Mouse (Mus musculus): ENCODE results near the gene Robo2.
A peak's percentile ranks its signal among the peaks of the same experiment; 100 is the strongest.
"Not testable (repeated sequence)": the region's sequence is repeated elsewhere in the genome, so short reads cannot be mapped to it uniquely, and the experiment has no call there.

Robo2 gene

DNA sequence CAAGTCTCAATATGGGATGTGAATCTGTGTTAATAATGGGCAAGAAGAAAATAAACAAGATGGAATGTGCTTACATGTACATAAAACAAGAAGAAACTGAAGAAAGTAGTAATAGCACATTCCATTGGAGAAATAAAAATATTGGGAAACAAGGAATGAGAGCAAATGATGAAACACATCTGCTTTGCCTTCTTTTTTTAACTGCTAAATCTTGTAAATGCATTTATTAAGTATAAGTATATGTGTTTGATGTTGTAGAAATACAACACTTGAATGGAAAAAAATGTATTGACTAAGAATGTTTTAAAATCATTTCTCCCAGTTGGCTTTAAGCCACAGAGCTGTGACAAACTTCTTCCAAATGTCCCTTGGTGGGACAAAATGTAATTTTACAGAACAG is 350.1 kb downstream of the Robo2 start:
- no peak for DNase-seq

DNA sequence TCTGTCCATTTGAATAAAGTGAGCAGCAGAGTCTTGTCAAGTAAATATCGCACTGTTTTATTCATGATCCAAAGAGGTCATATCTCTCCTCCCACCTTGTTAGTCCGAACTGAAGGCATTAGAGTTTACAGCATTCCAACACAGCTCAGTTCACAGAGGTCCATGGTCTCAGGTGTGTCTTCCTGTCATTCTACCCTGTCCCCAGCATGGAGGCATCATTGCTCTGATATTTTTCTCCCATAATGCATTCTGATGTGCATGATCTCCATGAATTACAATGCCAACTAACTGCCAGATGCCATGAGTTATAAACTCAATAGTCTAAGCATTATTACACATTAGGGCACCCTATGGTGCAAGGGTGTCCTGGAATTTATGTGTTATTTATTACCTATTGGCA is 354.7 kb downstream of the Robo2 start:
- DNase-seq: no peak

DNA sequence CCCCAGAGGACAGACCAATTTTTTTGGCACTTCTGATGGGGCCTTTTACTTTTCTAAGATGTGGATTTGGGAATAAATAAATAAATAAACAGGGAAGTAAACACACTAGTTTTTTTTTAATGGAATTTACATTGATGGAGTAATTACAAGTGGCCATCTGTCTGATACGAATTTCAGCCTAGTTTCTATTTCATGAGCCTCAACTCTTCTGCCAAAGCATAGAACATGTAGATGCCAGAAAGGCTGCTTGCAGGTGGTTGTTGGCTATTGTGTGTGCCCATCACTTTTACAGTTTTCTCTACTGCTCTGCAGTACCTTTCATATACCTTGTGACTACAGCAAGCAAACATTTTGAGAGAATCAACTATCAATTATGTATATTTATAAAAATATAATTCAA is 355.4 kb downstream of the Robo2 start:
- DNase-seq: no peak

DNA sequence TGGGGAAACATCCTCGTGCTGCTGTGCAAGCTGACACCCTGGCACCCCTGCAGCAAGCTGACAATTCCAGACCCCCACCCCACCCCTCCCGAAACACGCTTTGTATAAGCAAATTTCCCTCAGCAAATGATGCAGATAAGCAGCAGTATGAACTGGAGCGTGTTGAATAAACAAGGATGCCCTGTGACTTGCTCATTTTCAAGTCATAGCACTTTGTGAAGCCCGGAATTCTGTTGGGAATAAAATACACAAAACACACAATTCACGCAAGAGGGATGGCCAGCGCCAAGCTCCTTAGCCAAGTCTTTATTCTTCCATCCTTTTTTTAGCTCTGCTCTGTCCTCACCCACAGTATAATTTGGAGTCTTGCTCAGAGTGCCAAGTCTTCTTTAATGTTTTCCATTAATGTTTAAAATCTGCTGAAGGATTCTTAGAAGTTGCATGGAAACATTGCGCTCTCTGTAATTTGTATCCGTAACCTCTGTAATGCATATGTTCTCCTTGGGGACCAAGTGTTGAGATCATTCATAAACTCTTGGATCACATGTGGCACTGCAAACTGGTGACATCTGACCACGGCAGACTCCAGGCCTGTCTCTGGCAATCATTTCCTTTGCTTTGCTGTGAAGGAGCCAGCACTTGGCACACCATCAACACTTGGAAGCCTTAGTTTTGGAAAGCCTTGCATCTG is 356.4 kb downstream of the Robo2 start:
- no peak for DNase-seq

DNA sequence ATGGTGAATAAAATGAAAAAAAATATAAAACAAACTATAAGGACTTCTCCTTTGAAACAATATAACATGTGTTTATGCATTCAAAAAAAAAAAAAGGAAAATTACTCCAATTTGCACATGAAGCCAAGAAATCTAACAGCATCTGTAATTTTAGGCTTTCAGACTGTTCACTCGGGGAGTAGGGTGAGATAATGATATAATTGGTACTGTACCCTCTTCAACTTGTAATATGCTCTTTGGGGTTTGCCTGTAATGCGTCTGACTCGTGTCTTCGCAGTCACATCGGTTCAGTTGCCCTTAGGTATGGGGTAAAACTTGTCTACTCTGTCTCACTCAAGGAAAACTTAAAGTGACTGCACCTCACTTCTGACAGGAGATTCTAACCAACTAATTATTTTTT is 362.2 kb downstream of the Robo2 start:
- DNase-seq: no peak

DNA sequence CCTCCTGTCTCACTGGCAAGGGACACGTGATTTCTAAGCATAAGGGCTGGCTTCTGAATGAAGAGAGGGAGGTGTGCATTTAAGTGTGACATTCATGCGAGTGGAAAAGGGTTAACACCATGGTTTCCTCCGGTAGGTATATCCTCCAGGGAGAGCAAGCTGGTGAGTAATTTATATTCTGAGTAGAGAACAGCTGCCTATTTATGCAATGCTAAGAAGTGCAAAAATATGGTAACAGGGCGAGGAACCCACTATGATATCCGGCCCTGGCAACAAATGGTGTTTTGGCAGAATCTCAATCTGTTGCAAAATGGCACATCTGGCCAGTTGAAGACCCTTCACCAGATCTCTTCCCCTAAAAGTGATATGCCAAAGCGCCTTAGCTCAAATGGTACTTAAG is 362.6 kb downstream of the Robo2 start:
- no peak for DNase-seq

DNA sequence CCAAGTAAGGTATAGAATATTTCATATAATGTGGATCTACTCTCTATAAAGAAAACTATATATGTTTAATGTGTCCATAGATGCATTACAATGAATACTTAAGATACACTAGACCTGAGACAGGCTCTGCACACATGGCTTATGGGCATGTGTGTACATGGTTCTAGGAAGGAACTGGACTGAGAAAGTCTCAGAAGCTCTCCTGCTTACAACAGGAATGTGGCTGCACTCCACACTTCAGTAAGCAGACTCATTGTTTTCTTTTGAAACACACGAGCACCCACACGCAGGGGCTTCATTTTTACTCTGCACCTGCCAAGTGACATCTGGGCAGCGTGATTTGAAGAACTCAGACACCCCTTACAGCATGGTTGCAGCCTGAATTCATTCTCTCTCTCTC is 364.4 kb downstream of the Robo2 start:
- DNase-seq: no peak

DNA sequence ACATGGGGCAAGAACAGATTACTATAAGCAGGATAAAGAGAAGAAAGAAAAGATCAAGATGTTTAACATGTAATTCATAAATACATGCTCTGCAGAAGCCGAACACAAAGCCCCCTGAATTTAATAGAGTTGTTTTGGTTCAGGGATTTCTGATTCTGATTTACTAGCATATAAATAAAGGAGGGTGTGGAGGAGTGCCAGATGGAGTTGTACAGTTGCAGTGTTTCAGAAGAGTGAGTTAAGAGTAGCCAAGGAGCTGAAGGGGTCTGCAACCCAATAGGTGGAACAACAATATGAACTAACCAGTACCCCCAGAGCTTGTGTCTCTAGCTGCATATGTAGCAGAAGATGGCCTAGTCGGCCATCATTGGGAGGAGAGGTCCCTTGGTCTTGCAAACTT is 370.8 kb downstream of the Robo2 start:
- DNase-seq: not testable (repeated sequence)

DNA sequence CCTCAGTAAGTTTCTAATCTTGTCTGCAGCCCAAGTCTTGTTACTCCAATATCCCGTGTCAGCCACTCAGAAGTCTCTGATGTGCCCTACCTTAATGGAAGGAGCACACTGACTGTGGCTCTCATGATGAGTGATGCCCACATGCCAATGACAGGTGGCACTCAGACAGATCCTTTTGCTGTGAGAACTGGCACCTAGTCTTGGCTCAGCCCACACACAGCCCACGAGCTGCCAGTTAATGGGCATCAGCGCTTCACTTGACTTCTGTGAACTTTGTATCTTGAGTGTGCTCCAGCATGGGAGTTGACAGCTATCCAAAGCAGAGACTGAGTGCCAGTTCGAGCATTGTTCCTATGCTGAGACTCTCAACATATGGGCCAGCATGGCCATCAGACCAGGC is 383.8 kb downstream of the Robo2 start:
- peak; percentile 83 for DNase-seq

DNA sequence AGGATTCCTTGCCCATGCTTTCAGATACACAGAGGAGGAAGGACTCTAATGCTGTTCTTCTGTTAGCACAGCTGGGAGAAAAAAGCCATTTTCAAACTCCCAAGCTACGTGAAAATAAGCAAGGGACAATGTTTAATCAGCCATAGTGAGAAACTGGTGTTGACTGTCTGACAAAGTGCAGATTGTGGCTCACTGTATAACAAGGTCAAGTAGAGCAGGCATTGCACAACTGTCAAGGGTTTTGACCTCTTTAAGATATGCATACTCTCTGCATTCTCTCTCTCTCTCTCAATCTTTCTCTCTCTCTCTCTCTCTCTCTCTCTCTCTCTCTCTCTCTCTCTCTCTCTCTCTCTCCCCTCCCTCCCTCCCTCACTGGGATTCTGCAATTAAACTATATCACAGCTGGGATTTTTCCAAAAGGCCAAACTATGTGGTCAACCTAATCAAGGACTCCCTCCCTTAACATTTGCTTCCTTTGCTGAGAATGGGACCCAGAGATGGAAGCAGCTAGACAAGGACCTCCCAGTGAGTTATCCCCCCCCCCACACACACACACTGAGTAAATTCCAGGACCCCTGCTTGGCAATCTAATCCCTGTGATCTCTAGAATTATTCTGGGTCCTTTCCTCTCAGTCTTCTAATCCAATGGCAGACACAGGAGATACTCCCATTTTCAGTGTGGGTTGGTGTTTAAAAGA is 389.2 kb downstream of the Robo2 start:
- DNase-seq: no peak

DNA sequence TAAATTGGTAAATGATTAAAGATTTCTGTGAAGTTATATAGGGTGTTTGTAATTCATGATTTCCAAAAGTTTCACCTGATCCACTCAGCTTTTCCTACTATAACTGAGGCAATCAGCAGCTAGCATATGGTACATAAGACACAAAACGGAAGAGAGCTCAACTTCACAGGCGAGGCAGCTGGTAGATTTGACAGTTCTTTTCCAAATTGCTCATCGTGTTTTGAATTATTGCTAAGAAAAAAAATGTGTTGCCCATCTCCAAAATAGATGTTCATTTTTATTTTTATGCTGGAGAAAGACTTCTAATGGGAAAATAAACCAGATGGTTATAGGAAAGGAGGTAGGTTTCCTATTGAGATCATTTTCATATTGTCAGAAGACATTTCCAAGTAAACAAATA is 405.9 kb downstream of the Robo2 start:
- no peak for DNase-seq

DNA sequence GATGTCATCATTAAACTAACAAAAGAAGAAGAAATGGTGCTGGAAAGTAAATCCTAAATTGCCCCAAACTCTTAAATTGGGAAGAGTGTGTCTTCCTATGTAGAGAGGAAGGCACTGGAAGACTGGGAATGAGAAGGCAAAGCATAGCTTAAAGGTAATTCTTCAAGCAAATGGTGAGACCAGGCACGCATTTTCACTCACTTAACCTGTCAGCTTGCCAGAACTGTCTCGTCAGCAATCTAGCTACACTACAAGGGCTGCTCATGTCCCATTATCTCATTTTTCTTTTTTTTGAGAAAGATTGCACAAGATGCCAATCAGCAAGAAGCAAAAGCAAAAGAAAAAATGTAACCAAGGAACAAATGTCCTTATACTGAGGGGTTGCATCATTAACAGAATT is 410.3 kb downstream of the Robo2 start:
- no peak for DNase-seq

DNA sequence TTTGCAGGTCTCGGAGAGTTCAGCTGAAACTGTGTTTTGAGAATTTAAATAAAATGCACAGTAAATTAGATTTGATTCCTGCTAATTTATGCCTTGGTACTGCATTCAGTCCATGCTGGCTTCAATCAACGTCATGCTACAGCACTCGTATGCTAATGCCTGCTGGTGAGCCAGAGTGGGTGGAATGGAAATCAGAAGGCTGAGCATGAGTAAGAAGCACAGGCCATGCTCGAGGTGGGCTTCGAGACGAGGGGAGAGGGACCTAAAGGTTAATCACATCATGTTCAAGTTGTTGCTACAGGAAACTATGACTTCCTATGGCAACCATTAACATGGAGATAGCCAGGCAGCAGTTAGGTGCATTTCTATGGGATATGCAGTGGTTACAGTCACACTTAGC is 420.4 kb downstream of the Robo2 start:
- DNase-seq: no peak

DNA sequence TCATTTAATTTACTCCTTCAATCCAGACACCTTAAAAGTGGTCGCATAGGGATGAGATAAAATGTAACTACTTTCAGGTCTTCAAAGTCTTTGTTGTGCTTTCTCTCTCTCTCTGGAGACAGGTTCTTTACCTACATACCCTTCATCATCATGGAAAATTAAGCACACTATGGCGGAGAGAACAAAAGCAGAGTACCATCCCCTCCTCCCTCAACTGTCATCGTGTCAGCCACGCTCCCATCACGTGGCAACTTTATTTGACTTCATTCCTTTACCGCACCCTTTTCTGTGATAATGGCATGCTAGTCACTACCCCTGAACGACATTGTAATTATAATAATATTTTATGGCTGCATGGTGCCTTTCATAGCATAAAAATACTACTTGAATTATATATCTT is 442.1 kb downstream of the Robo2 start:
- no peak for DNase-seq

DNA sequence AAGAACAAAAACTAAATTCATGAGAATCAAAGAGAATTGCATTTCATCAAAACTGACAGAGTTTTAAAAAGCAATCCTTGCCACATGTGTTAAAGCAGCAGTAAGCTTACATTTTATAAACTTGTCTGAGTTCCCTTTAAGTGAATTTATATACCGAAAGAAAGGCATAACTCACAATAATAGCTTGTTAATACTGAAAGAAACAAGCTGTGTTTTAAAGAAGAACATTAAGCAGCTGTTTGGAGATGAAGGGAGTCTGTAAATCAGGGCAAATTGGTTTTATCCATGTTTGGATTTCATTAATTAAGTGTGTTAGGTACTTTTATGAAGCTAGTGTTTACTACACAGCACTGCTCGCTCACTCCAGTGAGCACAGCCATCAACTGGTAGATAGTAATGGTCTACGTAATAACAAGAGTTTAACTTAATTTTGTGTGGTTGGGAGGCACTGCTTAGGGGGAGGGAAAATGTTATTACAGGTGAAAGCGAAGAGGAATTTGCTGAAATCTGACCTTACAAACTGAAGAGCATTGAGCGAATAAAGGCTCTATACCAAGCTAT is 447.2 kb downstream of the Robo2 start:
- peak; percentile 21 for DNase-seq

DNA sequence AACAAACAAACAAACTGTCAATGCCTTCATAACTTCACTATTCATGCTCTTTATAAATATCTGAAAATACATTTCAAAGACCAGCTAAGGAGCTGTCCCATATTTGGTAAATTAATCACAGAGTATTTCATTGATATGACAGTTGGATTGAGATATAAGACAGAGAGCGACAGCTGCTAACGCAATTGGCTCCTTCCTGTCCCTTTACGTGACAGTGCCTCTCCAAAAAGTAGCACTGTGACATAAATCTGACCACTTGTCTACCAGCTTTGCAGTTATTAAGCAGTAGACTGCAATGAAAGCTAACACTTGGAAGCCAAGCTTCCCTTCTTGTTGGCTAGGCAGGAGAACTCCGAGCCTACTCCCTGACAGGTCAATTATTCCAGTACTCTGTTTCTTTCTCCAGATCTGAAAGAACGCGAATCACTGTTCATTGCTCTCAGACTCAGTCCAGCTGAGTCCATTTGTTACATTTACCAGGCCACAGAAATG is 452.1 kb downstream of the Robo2 start:
- no peak for DNase-seq

DNA sequence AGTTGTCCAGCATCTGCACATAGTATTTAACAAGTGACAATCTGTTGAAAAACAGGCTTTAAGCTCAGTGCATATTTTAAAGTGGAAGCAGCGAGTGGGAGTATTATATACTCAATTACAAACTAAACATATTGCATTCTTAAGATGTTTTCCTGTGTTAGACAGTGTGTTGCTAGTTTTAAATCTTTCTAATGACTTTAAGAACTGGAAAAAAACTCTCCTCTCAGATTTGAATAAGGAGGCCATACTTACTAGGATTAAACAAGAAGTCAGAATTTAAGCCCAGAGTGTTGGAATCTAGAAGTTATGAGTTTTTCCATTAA is 453.1 kb downstream of the Robo2 start:
- no peak for DNase-seq

DNA sequence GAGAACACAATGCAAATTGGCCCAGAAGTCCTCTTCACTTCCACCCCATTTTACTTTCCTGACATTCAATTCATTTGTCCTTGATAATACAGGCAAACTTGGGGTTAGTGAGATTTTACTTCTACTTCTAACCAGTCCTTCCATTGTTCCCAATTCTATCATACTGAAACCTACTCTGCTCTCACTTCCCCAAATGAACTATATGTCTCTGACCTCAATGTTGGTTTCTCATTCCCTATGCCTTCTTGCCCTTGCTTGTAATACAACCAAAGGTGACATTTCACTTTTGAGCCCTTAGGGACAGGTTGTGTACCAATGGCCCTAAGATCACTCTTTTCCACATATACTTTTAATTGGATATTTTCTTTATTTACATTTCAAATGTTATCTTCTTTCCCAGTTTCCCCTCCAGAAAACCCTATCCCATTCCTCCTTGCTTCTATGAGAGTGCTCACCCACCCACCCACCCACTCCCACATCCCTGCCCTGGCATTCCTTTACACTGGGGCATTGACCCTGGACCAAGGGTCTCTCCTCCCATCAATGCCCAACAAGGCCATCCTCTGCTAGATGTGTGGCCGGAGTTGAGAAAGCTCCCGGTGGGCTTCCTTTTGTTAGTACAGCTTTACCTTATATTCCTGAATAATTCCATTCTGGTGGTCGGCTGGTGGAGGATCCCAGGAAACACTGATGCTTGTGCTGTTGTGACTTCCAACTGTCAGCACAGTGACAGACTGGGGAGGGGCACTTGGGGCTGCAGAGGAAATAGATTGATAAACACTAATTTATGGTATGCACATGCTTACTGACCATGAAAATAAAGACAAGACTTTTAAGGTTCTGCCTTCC is 453.7 kb downstream of the Robo2 start:
- no peak for DNase-seq

DNA sequence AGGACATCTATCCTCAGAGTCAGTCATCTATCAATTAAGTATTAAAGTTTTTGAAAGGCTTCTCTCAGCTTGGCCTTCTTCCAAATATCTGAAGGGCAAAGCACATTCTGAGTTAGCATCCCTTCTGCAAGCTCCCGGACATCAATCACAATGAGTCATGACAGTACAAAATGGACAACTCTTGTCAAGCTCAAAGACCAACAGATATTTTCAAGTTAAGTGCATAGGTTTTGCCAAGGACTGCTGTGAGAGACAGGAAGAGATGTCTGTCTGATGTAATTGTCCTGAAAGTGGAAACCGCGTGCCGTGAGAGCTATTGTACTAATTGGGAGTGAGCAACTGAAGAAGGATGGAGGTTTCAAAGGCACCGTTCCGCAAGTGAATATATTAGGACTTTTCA is 465.5 kb downstream of the Robo2 start:
- DNase-seq: no peak

DNA sequence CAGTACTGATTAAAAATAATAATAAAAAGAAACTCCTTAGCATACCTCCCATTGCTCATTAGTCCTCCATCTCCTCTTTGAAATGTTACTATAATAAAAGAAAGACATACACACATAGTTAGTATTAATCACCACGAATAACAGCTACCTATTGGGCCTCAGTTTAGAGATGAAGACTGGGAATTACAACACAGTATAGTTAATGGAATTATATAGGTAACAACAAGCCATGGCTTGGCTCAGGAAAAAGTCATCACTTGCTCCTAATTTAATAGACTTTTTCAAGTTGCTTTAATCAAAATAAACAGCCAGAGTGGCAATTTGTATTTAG is 471.4 kb downstream of the Robo2 start:
- DNase-seq: no peak

DNA sequence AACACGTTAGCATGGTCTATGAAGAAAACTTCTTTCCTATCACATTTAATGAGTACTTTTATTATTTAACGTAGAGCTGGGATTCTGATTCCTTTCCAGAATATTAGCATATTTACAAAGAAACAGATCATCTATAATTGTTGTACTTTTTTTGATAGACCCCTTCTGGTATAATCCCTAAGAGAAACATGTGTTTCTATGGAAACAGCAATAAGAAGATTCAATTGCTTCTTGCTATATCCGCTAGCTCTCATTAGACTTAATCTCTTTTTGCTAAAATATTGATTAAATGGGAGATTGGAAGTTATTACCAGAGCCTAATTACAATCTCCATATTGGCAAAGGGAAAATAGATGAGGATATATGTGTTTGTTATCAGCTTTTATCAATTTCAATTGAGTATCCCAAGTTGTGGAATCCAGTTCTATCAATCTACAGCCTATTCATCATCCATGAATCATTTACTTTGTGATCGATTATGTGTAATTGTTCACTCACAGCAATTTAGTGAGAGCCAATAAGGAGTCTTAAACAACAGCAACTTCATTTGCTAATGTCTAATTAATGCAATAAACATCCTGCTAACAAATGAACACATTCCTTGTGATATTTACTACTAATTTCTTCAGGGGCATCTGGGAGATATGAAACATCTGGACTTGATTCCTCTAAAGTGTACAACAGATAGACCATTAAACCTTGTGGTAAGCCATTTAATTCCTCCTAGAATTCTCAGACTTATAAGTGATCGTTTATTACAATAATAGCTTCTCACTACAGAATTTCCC is 472.0 kb downstream of the Robo2 start:
- DNase-seq: no peak

DNA sequence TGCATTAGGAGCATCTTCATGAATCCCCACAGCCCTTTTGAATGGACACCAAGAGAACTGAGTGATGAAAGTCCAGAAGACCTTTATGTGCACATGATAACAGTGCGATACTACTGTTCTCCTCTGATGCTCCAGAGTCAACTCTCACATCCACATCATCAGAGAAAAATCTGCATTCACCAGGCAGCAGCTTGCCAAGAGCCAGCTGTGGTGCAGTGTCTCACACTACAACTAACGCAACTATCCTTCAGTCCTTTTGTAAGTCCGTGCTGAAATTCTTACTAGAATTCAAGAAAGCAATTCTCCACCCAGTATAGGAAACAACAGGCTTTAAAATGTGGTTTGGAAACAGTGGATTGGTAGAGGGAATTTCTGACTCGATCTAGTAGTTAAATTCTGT is 481.3 kb downstream of the Robo2 start:
- DNase-seq: no peak

DNA sequence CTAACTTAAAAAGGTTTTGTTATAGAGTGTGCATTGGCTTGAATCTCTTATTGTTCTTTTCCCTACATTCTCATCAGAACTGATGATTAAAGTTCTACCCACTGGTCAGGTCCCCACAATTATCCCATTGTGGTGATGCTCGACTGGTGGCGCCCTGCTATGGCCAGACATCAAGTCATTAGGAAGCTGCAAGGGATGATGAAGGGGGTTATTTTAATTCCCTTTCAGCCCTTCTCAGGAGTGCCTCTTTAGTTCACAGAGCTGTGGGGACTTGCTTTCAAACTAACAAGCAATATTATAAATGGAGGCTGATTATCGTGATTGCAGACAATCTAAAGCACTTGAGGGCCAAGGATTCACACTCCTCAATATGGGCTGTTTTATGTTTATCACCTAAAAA is 484.1 kb downstream of the Robo2 start:
- no peak for DNase-seq
